Mouse (Mus musculus) forebrain, embryonic 13.5 days (tissue): ENCODE data around the gene Ghr. TPM values are rescaled to one million over a fixed set of nuclear protein-coding genes. Genes with fewer than 3 reads are reported as not detected.
A peak's percentile ranks its signal among the peaks of the same experiment; 100 is the strongest.

Experiments
- ATAC-seq: fragments of 200-750 bp; cut with Nextera tagmentation; 2 replicates; pipeline ENCODE4 v1.8.0; 2017
- H3K27ac ChIP-seq: fragments of 300-500 bp; sonication (generic); 2 replicates; pipeline ENCODE4 v1.5.1; 2015; ENCODE audit warnings: inconsistent platforms, mild to moderate bottlenecking, moderate library complexity
- H3K27me3 ChIP-seq: fragments of 300-500 bp; sonication (generic); 2 replicates; pipeline ENCODE4 v1.6.1; 2015; ENCODE audit warnings: mild to moderate bottlenecking, inconsistent platforms
- H3K36me3 ChIP-seq: fragments of 300-500 bp; sonication (generic); 2 replicates; pipeline ENCODE4 v1.6.1; 2015; ENCODE audit warnings: mild to moderate bottlenecking, inconsistent platforms; ENCODE audit not compliant: poor library complexity, severe bottlenecking
- H3K4me1 ChIP-seq: fragments of 300-500 bp; sonication (generic); 2 replicates; pipeline ENCODE4 v1.6.1; 2015; ENCODE audit warnings: inconsistent platforms
- H3K4me2 ChIP-seq: fragments of 300-500 bp; sonication (generic); 2 replicates; pipeline ENCODE4 v1.6.1; 2015; ENCODE audit warnings: inconsistent platforms, mild to moderate bottlenecking, moderate library complexity
- H3K4me3 ChIP-seq: fragments of 300-500 bp; sonication (generic); 2 replicates; pipeline ENCODE4 v1.5.1; 2015; ENCODE audit warnings: mild to moderate bottlenecking, inconsistent platforms
- H3K9ac ChIP-seq: fragments of 300-500 bp; sonication (generic); 2 replicates; pipeline ENCODE4 v1.6.1; 2015; ENCODE audit warnings: mild to moderate bottlenecking, inconsistent platforms
- H3K9me3 ChIP-seq: fragments of 300-500 bp; sonication (generic); replicated peaks from 2 replicates; pipeline ENCODE4 v1.6.1; 2016; ENCODE audit warnings: inconsistent platforms
- WGBS: fragments of 180-500 bp; shearing (Covaris S2); methylation state at CpG from one replicate; pipeline ENCODE4 v1.1.7; 2015; 5-methylcytosine and 5-hydroxymethylcytosine counted together
- polyA plus RNA-seq: library from polyadenylated mRNA; unstranded; fragments of >200 nt; fragmentation: Nextera tagmentation; extraction: Ambion mirVana; gene quantifications from 2 replicates; pipeline ENCODE4 v1.2.1, GENCODE M21; 2015

Ghr gene
- polyA plus RNA-seq, 1 experiment from 2014 or later: 4.1 TPM

GRCm38 (mm10) chr15:3580216-3580615 is 3.1 kb downstream of the Ghr start:
- ATAC-seq: no peak; the same call in 1 of the 2 replicates
- H3K4me3 ChIP-seq: no peak overlapping the region
- H3K4me2 ChIP-seq: no peak overlapping the region
- H3K36me3 ChIP-seq: no peaks in the 10 kb centered on the region
- 94% methylated on average over 2 of the region's 2 CpGs for WGBS
- H3K4me1 ChIP-seq: peaks cover 8% of the 10 kb centered on the region
- H3K27me3 ChIP-seq: 0 out of 2 replicates have a peak, but pooled peaks cover 2% of the 10 kb centered on the region
- H3K9ac ChIP-seq: no peak overlapping the region
- no peak overlapping the region for H3K27ac ChIP-seq
- H3K9me3 ChIP-seq: no peaks in the 10 kb centered on the region

GRCm38 (mm10) chr15:3578286-3578980 is 4.9 kb downstream of the Ghr start:
- Histone ChIP-seq H3K4me2 (no peak overlapping the region), H3K9ac (no peak overlapping the region), H3K4me1 (peaks cover 8% of the 10 kb centered on the region), H3K4me3 (no peak overlapping the region), H3K9me3 (no peaks in the 10 kb centered on the region), H3K36me3 (no peaks in the 10 kb centered on the region), H3K27ac (no peak overlapping the region), H3K27me3 (0 out of 2 replicates have a peak, but pooled peaks cover 2% of the 10 kb centered on the region)
- 67% methylated on average over 5 of the region's 5 CpGs for WGBS
- no peak for ATAC-seq

- Histone ChIP-seq H3K27ac (no peak overlapping the region), H3K4me1 (no peaks in the 10 kb centered on the region), H3K27me3 (no peaks in the 10 kb centered on the region), H3K9ac (no peak overlapping the region), H3K4me3 (no peak overlapping the region), H3K9me3 (no peaks in the 10 kb centered on the region), H3K4me2 (no peak overlapping the region), H3K36me3 (no peaks in the 10 kb centered on the region)
- WGBS: 92% methylated on average over 2 of the region's 2 CpGs
- ATAC-seq: no peak
Measured at GRCm38 (mm10) chr15:3569178-3569903, 14.0 kb downstream of the Ghr start.

GRCm38 (mm10) chr15:3564570-3564969 is 18.7 kb downstream of the Ghr start:
- Histone ChIP-seq H3K4me2 (no peak overlapping the region), H3K27ac (no peak overlapping the region), H3K4me3 (no peak overlapping the region), H3K9ac (no peak overlapping the region), H3K4me1 (no peaks in the 10 kb centered on the region), H3K9me3 (no peaks in the 10 kb centered on the region), H3K27me3 (no peaks in the 10 kb centered on the region), H3K36me3 (no peaks in the 10 kb centered on the region)
- ATAC-seq: no peak; the same call in 1 of the 2 replicates
- WGBS: 86% methylated on average over 4 of the region's 4 CpGs

GRCm38 (mm10) chr15:3563929-3564516 is 19.3 kb downstream of the Ghr start:
- peak; percentile 85 for ATAC-seq
- H3K4me2 ChIP-seq: no peak overlapping the region
- no peak overlapping the region for H3K27ac ChIP-seq
- H3K9me3 ChIP-seq: no peaks in the 10 kb centered on the region
- H3K9ac ChIP-seq: no peak overlapping the region
- H3K4me1 ChIP-seq: no peaks in the 10 kb centered on the region
- H3K27me3 ChIP-seq: no peaks in the 10 kb centered on the region
- H3K4me3 ChIP-seq: no peak overlapping the region
- no peaks in the 10 kb centered on the region for H3K36me3 ChIP-seq
- 62% methylated on average over 7 of the region's 7 CpGs for WGBS

- Histone ChIP-seq H3K4me2 (no peak overlapping the region), H3K4me3 (no peak overlapping the region), H3K27me3 (no peaks in the 10 kb centered on the region), H3K4me1 (no peaks in the 10 kb centered on the region), H3K36me3 (no peaks in the 10 kb centered on the region), H3K9ac (no peak overlapping the region), H3K9me3 (no peaks in the 10 kb centered on the region), H3K27ac (no peak overlapping the region)
- 80% methylated on average over 1 of the region's 1 CpGs for WGBS
- ATAC-seq: no peak; the same call in 1 of the 2 replicates
Measured at GRCm38 (mm10) chr15:3563473-3563872, 19.8 kb downstream of the Ghr start.

- H3K4me3 ChIP-seq: no peak overlapping the region
- no peaks in the 10 kb centered on the region for H3K27me3 ChIP-seq
- H3K36me3 ChIP-seq: no peaks in the 10 kb centered on the region
- 85% methylated on average over 3 of the region's 3 CpGs for WGBS
- ATAC-seq: no peak
- H3K4me1 ChIP-seq: no peaks in the 10 kb centered on the region
- H3K4me2 ChIP-seq: no peak overlapping the region
- no peak overlapping the region for H3K27ac ChIP-seq
- no peak overlapping the region for H3K9ac ChIP-seq
- H3K9me3 ChIP-seq: no peaks in the 10 kb centered on the region
Measured at GRCm38 (mm10) chr15:3558524-3558923, 24.8 kb downstream of the Ghr start.

GRCm38 (mm10) chr15:3544289-3544688 is 39.0 kb downstream of the Ghr start:
- ATAC-seq: no peak
- WGBS: 89% methylated on average over 2 of the region's 2 CpGs
- H3K4me1 ChIP-seq: no peaks in the 10 kb centered on the region
- H3K9ac ChIP-seq: no peak overlapping the region
- H3K27me3 ChIP-seq: no peaks in the 10 kb centered on the region
- H3K9me3 ChIP-seq: no peaks in the 10 kb centered on the region
- H3K4me3 ChIP-seq: no peak overlapping the region
- H3K4me2 ChIP-seq: no peak overlapping the region
- no peaks in the 10 kb centered on the region for H3K36me3 ChIP-seq
- H3K27ac ChIP-seq: no peak overlapping the region

GRCm38 (mm10) chr15:3536309-3536900 is 46.9 kb downstream of the Ghr start:
- Histone ChIP-seq H3K36me3 (no peaks in the 10 kb centered on the region), H3K4me1 (no peaks in the 10 kb centered on the region), H3K27ac (no peak overlapping the region), H3K4me2 (no peak overlapping the region), H3K4me3 (no peak overlapping the region), H3K27me3 (no peaks in the 10 kb centered on the region), H3K9ac (no peak overlapping the region), H3K9me3 (no peaks in the 10 kb centered on the region)
- WGBS: 92% methylated on average over 3 of the region's 3 CpGs
- no peak for ATAC-seq

- Histone ChIP-seq H3K36me3 (no peaks in the 10 kb centered on the region), H3K4me1 (no peaks in the 10 kb centered on the region), H3K27me3 (no peaks in the 10 kb centered on the region), H3K4me3 (no peak overlapping the region), H3K9me3 (no peaks in the 10 kb centered on the region), H3K9ac (no peak overlapping the region), H3K4me2 (no peak overlapping the region), H3K27ac (no peak overlapping the region)
- no peak for ATAC-seq
- WGBS: 77% methylated on average over 1 of the region's 1 CpGs
Measured at GRCm38 (mm10) chr15:3514027-3514426, 69.3 kb downstream of the Ghr start.

- Histone ChIP-seq H3K27me3 (no peaks in the 10 kb centered on the region), H3K4me1 (no peaks in the 10 kb centered on the region), H3K36me3 (no peaks in the 10 kb centered on the region), H3K9me3 (no peaks in the 10 kb centered on the region), H3K4me2 (no peak overlapping the region), H3K4me3 (no peak overlapping the region), H3K9ac (no peak overlapping the region), H3K27ac (no peak overlapping the region)
- ATAC-seq: no peak
- 91% methylated on average over 1 of the region's 1 CpGs for WGBS
Measured at GRCm38 (mm10) chr15:3512380-3512779, 70.9 kb downstream of the Ghr start.

- Histone ChIP-seq H3K36me3 (no peaks in the 10 kb centered on the region), H3K4me3 (no peak overlapping the region), H3K27me3 (no peaks in the 10 kb centered on the region), H3K9ac (no peak overlapping the region), H3K4me2 (no peak overlapping the region), H3K27ac (no peak overlapping the region), H3K9me3 (no peaks in the 10 kb centered on the region), H3K4me1 (no peaks in the 10 kb centered on the region)
- WGBS: 88% methylated on average over 2 of the region's 2 CpGs
- no peak for ATAC-seq
Measured at GRCm38 (mm10) chr15:3511639-3512171, 71.6 kb downstream of the Ghr start.
